Mouse (Mus musculus) lung, adult 2 months (tissue): ENCODE measurements around the gene Tgfb1.

ENCODE experiments used
- CTCF ChIP-seq: fragments of 200-500 bp; IDR thresholded peaks from 2 replicates; pipeline ENCODE4 v1.5.1; 2011; ENCODE audit warnings: mild to moderate bottlenecking, low read length, control low read depth; ENCODE audit not compliant: insufficient read depth
- POLR2A ChIP-seq: fragments of 200-500 bp; IDR thresholded peaks from 2 replicates; pipeline ENCODE4 v1.6.1; 2011; ENCODE audit warnings: low read depth, mild to moderate bottlenecking, control low read depth, low read length, borderline replicate concordance; ENCODE audit errors: extremely low read depth

- TF ChIP-seq CTCF, result no peak
- no peak for TF ChIP-seq POLR2A
Observed at GRCm38 (mm10) chr7:25711731-25712197, 25.0 kb downstream of the Tgfb1 start.
